Mouse (Mus musculus): Measurements from ENCODE around the gene Asl. TPM values are rescaled to one million over a fixed set of nuclear protein-coding genes. Genes with fewer than 3 reads are reported as not detected.

The Asl gene
- polyA plus RNA-seq, 2 experiments from 2014 or later: 88.6 to 112 TPM

DNA sequence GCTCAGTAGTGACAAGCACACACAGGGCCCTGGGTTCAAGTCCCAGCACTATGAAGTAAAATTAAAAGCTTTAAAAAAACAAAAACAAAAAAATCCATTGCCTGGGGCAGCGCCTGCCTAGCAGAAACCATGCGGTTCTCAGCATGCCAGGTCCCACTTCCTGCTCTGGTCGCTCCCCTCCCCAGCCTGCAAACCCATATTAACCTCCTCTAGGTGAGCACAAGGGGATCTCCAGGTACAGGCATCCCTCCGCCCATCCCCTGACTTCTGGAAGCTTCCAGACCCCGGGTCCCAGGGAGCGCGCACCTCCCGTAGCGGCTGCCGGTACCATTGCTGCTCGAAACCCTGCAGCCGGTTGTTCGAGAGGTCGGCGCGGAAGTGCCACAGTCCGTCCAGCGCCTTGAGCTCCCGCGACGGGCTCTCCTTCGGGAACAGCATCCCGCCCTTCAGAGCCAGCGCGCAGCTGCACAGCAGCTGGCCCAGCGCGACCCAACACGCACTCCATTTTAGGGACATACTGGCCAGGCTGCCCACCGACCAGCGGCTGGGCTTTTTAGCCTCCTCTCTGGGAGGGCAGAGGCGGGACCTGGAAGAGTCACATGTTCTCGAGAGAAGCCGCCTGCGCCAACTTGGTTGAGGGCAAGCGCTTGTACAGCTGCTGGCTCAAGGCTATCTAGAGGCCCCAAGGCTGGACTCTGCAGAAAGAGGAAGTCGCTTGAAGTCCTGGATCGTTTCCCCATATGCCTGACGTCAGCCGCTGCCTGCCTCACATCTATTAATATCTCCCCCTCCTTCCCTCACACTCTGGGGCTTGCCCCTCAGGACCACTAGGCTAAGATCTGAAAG lies 26.5 kb downstream of the Asl start, which contains the start of gene Gusb:
Gene Gusb, minus strand, starts transcription at position 749 of the 846 bp plus-strand sequence.
- ATAC-seq: peak; percentile 89

DNA sequence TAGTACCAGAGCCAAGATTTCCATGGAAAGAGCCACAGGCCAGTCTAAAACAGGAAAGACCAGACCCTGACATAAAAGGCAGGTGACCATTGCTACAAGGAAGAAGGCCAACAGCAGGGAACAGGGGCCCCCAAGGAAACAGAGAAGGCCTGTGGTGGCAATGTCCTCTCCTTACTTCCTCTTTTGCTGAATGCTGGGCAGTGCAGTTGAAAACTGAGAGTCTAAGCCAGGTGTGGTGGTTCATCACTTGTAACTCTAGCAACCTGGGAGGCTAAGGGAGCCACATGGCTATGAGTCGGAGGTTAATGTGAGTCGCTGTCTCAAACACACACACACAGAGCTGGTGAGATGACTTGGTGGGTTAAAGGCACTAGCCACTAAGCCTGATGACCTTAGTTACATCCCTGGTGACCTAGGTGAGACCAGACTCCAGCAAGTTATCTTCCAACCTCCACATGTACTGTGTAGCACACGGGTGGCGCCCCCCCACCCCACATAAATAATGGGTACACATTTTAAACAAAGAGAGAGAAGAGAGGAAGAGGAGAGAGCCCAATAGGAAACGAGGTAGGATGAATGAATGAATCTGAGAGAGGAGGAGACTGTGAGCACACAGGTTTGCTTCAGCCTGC lies 27.6 kb downstream of the Asl start:
- ATAC-seq: no peak

DNA sequence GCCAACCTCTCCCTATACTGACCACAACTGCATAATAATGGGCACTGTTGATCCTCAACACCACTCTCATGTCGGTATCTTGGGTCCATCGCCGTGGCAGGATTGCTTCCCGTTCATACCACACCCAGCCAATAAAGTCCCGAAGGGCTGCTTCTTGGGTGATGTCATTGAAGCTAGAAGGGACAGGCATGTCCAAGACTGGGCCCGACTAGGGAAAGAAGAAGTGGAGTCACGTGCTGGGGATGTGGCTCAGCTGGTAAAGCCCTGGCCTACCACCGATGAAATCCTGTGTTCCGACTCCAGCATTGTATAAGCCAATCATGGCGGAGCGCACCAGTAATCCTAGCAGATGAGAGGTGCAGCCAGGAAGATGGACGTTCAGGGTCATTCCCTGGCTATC lies 28.3 kb downstream of the Asl start:
- ATAC-seq: no peak

DNA sequence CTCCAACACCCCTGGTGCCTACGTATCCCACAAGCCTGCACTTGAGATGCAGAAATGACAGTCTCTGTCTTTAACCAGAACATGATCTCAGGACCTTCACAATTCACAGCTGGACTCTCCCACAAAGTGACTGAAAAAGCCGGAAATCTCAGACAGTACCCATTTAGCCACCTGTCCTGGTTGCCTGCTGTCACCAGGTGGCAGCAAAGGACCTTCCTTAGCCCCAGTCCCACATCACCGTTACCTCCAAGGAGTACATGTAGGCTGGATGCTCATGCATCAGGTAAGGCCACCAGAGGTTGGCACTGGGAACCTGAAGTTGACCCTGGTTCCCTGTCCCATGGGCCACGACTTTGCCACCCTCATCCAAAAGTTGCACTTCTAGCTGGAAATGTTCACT lies 29.9 kb downstream of the Asl start:
- peak; percentile 31 for ATAC-seq

DNA sequence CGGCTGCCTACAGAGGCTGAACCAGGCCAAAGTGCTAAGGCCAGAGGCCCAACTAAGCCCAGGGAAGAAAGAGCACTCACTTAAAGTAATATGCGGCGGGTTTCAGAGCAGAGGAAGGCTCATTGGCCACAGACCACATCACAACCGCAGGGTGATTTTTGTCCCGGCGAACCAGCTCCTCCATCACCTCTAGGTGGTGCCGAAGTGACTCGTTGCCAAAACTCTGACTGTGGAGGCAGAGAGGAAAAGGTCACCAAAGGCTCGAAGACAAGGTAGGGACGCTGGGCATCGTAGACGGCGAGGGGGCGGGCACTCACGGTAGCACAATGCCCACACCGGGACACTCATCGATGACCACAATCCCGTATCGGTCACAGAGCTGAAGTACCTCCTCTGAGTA lies 31.3 kb downstream of the Asl start:
- no peak for ATAC-seq

DNA sequence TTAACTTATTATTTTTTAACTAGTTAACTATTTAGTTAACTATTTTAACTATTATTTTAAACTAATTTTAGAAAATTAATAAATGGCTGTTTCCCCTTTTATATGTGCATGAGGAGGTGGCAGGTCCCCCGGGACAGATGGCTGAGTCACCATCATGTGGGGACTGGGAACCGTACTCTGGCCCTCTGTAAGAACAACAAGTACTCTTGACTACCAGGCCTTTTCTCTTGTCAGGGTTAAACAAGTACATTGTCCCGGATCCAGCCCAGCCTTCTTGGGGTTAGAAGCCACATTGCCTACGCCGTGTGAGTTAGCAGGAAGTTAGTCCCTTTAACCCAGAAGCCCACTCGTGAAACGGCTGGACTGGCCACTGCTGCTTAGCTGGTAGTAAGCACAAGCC lies 34.1 kb downstream of the Asl start:
- ATAC-seq: no peak

DNA sequence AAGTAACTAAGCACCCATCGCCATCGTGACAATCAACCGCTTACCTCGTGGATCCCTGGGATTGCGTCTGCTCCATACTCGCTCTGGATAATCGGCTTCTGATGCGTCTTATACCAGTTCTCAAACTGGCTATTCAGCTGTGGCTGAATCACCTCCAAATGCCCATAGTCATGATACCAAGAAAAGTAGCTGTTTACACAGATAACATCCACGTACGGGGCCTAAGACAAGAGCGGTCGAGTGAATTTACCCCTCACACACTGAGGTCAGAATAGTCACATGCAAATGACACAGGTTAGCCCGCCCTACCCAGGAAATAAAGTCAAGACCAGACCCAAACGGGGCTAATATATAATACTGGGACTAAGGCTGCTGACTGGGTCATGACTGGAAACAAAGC lies 35.7 kb downstream of the Asl start:
- no peak for ATAC-seq

DNA sequence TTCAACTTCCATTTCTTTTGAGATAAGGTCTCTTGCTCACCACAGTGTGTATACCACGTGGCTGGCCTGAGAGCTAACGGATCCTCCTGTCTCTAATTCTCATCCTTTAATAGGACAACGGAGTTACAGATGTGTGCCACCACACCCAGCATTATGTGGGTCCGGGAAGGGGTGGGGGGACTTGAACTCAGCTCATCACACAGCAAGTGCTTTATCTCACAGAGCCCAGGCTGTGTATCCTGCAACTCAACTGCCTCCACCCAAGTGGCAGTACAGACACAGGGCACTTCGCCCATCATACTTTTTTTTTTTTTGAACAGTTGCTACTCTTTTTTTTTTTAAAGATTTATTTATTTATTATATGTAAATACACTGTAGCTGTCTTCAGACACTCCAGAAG lies 37.1 kb downstream of the Asl start:
- ATAC-seq: no peak

DNA sequence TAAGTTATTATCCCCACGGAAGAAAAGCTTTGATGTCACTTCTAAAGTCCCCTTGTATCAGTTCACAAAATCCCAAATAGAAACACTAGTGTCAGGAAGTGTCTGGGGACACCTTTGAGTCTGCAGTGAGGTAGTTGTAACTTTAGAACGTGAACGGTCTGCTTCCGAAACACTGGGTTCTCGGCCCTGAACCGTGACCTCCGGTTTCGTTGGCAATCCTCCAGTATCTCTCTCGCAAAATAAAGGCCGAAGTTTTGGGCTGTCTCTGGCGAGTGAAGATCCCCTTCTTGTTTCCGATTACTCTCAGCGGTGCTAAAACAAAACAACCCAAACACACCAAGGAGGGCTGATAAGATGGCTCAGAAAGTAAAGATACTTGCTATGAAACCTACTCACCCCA lies 39.7 kb downstream of the Asl start:
- ATAC-seq: no peak

DNA sequence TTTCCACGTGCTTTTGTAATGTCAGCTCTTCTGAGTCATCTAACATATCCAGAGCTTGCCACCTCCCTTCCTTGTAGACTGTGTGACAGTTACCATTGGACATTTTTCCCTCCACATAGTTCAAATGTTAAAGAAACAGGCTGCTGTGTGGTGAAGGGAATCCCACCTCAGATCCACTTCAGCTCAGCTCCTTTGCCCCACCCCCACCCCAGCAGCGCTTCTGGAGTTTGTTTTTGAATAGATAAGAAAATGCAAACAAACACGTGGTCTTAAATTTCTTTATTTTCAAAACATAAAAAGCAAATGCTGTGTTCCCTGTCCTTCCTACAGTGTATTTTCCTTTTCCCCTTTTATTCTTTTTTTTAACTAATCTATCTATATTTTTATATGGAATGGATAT lies 48.8 kb downstream of the Asl start:
- ATAC-seq: no peak

DNA sequence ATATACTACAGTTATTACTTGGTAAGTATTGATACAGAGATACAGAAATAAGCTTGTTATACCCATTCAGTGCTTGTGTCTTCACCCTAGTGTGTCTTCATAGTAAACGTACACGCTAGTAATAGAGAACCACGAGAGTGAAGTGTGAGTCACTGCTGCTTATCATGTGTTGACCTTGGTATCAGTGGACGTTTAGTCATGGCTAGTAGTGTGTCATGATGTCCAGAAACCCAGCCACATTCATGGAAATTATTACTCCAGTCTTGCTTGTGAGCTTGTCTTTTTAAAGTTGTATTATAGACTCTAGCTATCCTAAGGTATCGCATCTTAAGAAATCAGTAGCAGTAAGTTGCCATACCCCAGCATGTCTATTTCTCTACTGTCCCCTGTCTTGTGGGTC lies 50.4 kb downstream of the Asl start:
- no peak for ATAC-seq

DNA sequence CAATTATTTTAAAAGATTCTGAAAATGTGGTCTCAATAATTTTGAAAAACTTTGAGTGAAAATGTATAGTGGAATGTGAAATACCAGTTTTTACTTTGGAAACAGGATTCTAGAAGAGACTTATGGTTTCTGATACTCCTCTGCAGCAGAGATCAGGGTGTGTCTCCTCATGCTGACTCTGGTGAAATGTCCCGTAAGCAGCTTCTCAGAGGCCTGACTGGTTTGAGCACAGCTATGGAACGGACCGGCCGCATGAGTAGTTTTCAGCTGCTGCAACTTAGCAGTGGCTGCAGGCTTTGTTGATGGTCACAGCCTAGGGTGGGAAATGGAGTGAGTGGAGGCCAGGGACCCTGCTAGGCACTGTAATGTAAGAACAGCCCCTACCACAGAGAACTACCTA lies 51.3 kb downstream of the Asl start:
- no peak for ATAC-seq

DNA sequence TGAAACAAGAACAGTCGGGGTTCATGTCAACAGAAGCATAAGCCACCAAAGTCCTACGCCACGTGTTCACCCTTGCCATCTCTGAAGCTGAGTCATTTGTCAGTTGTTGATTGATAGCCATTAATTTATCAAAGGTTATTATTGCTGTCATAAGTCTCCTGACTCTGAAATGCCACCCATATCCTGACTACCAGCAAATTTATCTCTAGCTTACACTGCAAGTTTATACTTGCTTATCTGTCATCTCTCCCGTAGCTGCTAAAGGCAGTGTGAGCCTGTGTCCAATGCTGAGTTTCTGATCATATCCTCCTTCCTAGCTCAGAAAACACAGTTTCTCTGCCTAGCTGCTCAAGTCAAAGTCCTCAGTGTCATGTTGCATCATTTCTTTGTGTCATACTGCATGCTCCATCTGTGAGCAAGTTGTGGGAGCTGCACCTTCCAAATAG lies 54.2 kb downstream of the Asl start:
- no peak for ATAC-seq

DNA sequence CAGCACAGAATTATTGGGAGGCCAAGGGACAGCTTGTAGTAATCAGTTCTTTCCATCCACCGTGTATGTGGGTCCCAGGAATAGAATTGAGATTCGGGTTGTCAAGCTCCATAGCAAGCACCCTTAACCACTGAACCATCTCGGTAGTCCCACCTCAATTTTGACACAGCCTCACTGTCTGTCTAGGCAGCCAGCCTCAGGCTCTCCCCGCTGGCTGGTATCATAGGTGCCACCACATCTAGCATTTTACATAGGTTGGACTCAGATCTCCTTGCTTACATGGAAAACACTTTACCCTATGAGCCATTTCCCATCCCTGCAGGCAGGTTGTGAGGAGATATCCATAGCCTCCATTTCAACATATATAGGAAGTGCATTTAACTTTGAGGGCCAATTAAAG lies 54.7 kb downstream of the Asl start:
- no peak for ATAC-seq

DNA sequence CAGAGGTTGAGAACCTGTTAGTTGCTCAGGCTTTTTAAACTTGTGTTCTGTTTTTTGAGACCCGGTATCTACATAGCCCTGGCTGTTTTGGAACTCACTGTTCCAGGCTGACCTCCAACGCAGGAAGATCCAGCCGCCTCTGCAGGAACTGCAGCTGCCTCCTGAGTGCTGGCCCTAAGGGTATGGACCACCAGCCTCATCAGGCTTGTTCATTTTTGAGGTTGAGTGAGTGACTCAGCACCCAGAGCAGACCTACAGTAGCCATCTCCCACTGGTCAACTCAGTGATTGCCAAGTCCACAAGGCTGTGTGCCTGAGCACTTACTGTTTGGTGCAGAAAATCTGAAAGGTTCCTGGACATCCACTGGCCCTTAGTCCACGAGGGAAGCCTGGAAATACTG lies 57.6 kb downstream of the Asl start:
- ATAC-seq: no peak

DNA sequence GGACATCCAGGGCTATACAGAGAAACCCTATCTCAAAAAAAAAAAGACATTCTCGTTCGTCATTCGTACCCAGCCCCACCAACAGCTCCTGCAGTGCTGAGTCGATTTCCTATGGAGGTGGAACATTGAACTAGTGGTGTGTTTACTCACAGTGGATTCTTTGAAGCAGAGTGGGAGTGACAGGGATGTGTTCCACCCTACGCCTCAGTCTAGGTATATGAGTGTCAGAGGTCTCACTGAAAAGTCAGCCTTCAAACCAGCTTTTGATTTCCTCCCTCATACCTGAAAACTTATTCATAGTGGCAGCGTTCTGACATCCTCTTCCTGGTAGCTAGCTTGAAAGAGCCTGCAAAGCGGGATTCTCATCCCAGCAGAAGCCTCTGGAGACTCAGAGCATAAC lies 60.6 kb downstream of the Asl start:
- ATAC-seq: no peak

DNA sequence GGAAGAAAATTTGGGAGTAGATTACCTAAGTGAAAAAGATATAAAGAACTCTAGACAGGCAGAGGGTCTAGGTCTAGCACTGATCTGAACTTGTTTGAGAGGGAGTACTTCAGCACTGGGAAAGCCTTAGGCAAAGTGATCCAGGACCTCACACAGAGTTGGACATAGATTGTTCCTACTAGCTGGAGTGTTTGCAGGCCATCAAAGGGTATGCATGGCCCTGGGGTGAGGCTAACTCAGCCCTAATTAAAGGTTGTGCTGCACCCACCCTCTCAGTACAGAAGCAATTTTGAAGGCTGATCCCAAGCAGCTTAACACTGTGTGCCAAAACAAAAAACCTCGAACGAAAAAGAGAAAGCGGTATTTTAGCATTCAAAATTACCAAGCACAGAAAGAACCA lies 62.6 kb downstream of the Asl start:
- ATAC-seq: no peak

DNA sequence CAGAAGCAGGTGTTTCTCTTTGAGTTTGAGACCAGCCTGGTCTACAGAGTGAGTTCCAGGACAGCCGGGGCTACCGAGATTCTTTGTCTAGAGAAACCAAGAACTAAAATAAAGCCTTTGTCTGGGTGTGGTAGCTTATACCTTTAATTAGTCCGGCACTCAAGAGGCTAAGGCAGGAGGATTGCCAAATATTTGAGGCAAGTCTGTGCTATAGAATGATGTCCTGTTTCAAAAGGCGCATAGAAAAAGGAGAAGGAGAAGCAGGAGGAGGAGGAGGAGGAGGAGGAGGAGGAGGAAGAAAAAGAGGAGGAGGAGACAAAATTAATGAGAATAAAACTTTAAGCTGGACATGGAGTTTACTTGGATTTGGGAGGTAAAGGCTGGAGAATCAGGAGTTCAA lies 65.8 kb downstream of the Asl start:
- no peak for ATAC-seq

Other genes with a start within 250 kb of the Asl start
- gene Psph, start 241.8 kb downstream of the Asl start, polyA plus RNA-seq (2017; shearing (Covaris generic)): 10 to 100 TPM; 55.0 to 73.8 TPM
- gene Sumf2, start 182.3 kb downstream of the Asl start, polyA plus RNA-seq (2017; shearing (Covaris generic)): 10 to 100 TPM; 12.3 to 17.1 TPM
- 100 to 1,000 TPM; 408 to 480 TPM for gene Chchd2, start 141.8 kb downstream of the Asl start, polyA plus RNA-seq (2017; shearing (Covaris generic))
- 1 to 10 TPM; 1.0 to 3.1 TPM for gene Zbed5, start 133.5 kb downstream of the Asl start, polyA plus RNA-seq (2017; shearing (Covaris generic))
- under 1 TPM in 1 of 2 experiments, not detected in 1; 0.49 TPM for gene Phkg1, start 130.7 kb downstream of the Asl start, polyA plus RNA-seq (2017; shearing (Covaris generic))
- gene Nupr1l, start 120.7 kb downstream of the Asl start, polyA plus RNA-seq (2017; shearing (Covaris generic)): not detected
- 1 to 10 TPM; 4.8 to 6.6 TPM for gene Vkorc1l1, start 87.3 kb downstream of the Asl start, polyA plus RNA-seq (2017; shearing (Covaris generic))
- 10 to 100 TPM; 46.3 to 48.2 TPM for gene Gusb, start 26.2 kb downstream of the Asl start, polyA plus RNA-seq (2017; shearing (Covaris generic))
- 10 to 100 TPM; 43.7 to 70.6 TPM for gene Crcp, start within 50 bp of the Asl start, polyA plus RNA-seq (2017; shearing (Covaris generic))
- gene Tpst1, start 44.1 kb upstream of the Asl start, polyA plus RNA-seq (2017; shearing (Covaris generic)): 1 to 10 TPM; 1.4 to 3.1 TPM
- gene Kctd7, start 115.6 kb upstream of the Asl start, polyA plus RNA-seq (2017; shearing (Covaris generic)): 1 to 10 TPM; 2.6 to 3.2 TPM
- 10 to 100 TPM; 21.4 to 32.6 TPM for gene Rabgef1, start 142.6 kb upstream of the Asl start, polyA plus RNA-seq (2017; shearing (Covaris generic))
- gene Tmem248, start 187.8 kb upstream of the Asl start, polyA plus RNA-seq (2017; shearing (Covaris generic)): 10 to 100 TPM; 13.8 to 15.1 TPM
- 100 to 1,000 TPM; 102 to 134 TPM for gene Sbds, start 226.3 kb upstream of the Asl start, polyA plus RNA-seq (2017; shearing (Covaris generic))
- 10 to 100 TPM; 31.6 to 36.5 TPM for gene Tyw1, start 226.4 kb upstream of the Asl start, polyA plus RNA-seq (2017; shearing (Covaris generic))

Measured in activated CD4-positive, CD25-positive, alpha-beta regulatory T cell, adult 4 months (primary cell).